Mouse (Mus musculus): ENCODE results near the gene Trp53rka.
"Not testable (repeated sequence)": the region's sequence is repeated elsewhere in the genome, so short reads cannot be mapped to it uniquely, and the experiment has no call there.

GRCm38 (mm10) chr2:165510914-165511458 lies 17.9 kb upstream of the Trp53rka start:
- not testable (repeated sequence) for TF ChIP-seq CTCF (IDR thresholded peaks at IDR 0.05; ENCODE audit: control insufficient read depth, insufficient read depth, low read length); POLR2A (IDR thresholded peaks at IDR 0.05; ENCODE audit: borderline replicate concordance, control insufficient read depth, low read depth, low read length)
